Mouse (Mus musculus) bone marrow macrophage, adult 2 months (primary cell): ENCODE results near the gene Camkmt.

Source experiments
- CTCF ChIP-seq: IDR thresholded peaks from 2 replicates; pipeline ENCODE4 v1.5.1; 2012; ENCODE audit warnings: low read depth, mild to moderate bottlenecking, low read length, moderate library complexity
- POLR2A ChIP-seq: IDR thresholded peaks from 2 replicates; pipeline ENCODE4 v1.6.1; 2012; ENCODE audit warnings: mild to moderate bottlenecking, low read depth, low read length, borderline replicate concordance

- TF ChIP-seq CTCF (no peak), POLR2A (no peak)
These were observed 90.2 kb downstream of the Camkmt start for GRCm38 (mm10) chr17:85180471-85181060.
